9 mouse cellular contexts compared by ENCODE assay signal in the genomic region with DNA sequence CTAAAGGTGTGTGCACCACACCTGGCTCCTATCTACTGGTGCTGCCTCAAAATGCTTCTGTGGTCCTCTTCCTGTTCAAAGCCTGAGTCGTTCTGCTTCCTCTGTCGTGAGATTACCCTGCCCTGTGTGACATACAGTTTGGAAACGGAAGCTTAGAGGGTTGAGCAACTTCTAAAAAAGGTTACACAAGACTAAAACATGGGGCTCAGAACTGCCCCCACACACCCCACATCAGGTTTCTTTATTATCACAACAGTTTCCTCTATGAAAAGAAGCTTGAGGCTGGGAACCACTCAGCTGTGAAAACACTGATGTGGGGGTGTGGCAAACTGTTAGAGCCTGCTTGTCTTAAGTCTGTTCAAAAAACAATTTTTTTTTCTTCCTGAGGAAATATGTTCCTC. TPM values are rescaled to one million over a fixed set of nuclear protein-coding genes. Genes with fewer than 3 reads are reported as not detected.
DNase-seq lines count a peak whose midpoint lies in the region; ATAC-seq and TF ChIP-seq lines count a peak whose summit lies in the region.
"Had no signal": no experiment of that assay in that cellular context is flagged by ENCODE, and none has a peak within 500 bp of the region (broad histone marks: within the 10 kb centered on the region; RNA-seq: fewer than 3 reads in every experiment).

No protein-coding gene starts in this region.

- H3K4me2 ChIP-seq in CH12.LX (ENCODE audit: insufficient read depth, low read depth, poor library complexity, severe bottlenecking): peak overlapping the region; percentile 92
- H3K4me2 ChIP-seq in intestine, embryonic 16.5 days (ENCODE audit: low read depth, low read length): no peak overlapping the region
- no peak overlapping the region for H3K4me2 ChIP-seq in midbrain, embryonic 14.5 days (ENCODE audit: low read length)
- H3K4me2 ChIP-seq: embryonic facial prominence, embryonic 12.5 days had no signal

- dilution Hi-C loops in CH12.LX (cut with MboI; ENCODE audit: extremely low pct_ligation_motif_present, extremely low pct_unique_long_range_greater_than_20kb, low sequenced_read_pairs): no loop called here

- H3K9ac ChIP-seq in CH12.LX (ENCODE audit: insufficient read depth, low read depth): peak overlapping the region; percentile 70
- no peak overlapping the region for H3K9ac ChIP-seq in intestine, embryonic 16.5 days (ENCODE audit: low read depth, low read length)
- no peak overlapping the region for H3K9ac ChIP-seq in midbrain, embryonic 14.5 days (replicated peaks; ENCODE audit: low read length)
- H3K9ac ChIP-seq: embryonic facial prominence, embryonic 12.5 days had no signal

- H3K36me3 ChIP-seq in C2C12 (ENCODE audit: control insufficient read depth, insufficient read depth) (peaks cover 7% of the 10 kb centered on the region), CH12.LX (replicated peaks in 1 of 2; ENCODE audit: control insufficient read depth in 1 of 2, insufficient read depth in 1 of 2, low read length in 1 of 2) (peaks cover 0 to 7% of the 10 kb centered on the region in 2 experiments)
- H3K36me3 ChIP-seq in intestine, embryonic 16.5 days (ENCODE audit: control insufficient read depth, insufficient read depth, low read length): no peaks in the 10 kb centered on the region; the same call in 1 of the 2 replicates
- H3K36me3 ChIP-seq in midbrain, embryonic 14.5 days (ENCODE audit: control insufficient read depth, insufficient read depth, low read length): no peaks in the 10 kb centered on the region
- H3K36me3 ChIP-seq in hindbrain, embryonic 10.5 days: no peaks in the 10 kb centered on the region
- H3K36me3 ChIP-seq: embryonic facial prominence, embryonic 12.5 days had no signal

- WGBS in intestine, embryonic 16.5 days: 69% methylated on average over 3 of the region's 3 CpGs
- 75% methylated on average over 3 of the region's 3 CpGs for WGBS in midbrain, embryonic 14.5 days
- 68% methylated on average over 3 of the region's 3 CpGs for WGBS in hindbrain, embryonic 10.5 days

- no peak overlapping the region for H3ac ChIP-seq in C2C12 (ENCODE audit: control insufficient read depth, insufficient read length, low read depth)

- DNase-seq in CH12.LX (ENCODE audit: extremely low read depth): peak; percentile 76
- no peak for DNase-seq in ovary, adult 18-20 months (ENCODE audit: low spot score)
- DNase-seq in midbrain, embryonic 14.5 days: no peak
- no peak for DNase-seq in hindbrain, embryonic 10.5 days (ENCODE audit: low spot score)
- no peak for DNase-seq in embryo, embryonic 11 days

- H3K79me2 ChIP-seq in C2C12 (ENCODE audit: control insufficient read depth, insufficient read depth) (no peaks in the 10 kb centered on the region), CH12.LX (replicated peaks; ENCODE audit: control insufficient read depth, extremely low read depth, insufficient read depth, poor library complexity, severe bottlenecking) (no peaks in the 10 kb centered on the region; the same call in 1 of the 2 replicates)

- H3K27me3 ChIP-seq in C2C12 (ENCODE audit: control insufficient read depth, insufficient read depth, insufficient read length) (no peaks in the 10 kb centered on the region), CH12.LX (replicated peaks) (no peaks in the 10 kb centered on the region)
- no peaks in the 10 kb centered on the region for H3K27me3 ChIP-seq in intestine, embryonic 16.5 days (replicated peaks; ENCODE audit: control insufficient read depth, insufficient read depth, low read length)
- H3K27me3 ChIP-seq in midbrain, embryonic 14.5 days (ENCODE audit: control insufficient read depth, insufficient read depth, low read length): no peaks in the 10 kb centered on the region
- no peaks in the 10 kb centered on the region for H3K27me3 ChIP-seq in hindbrain, embryonic 10.5 days (ENCODE audit: insufficient read depth, poor library complexity, severe bottlenecking)
- H3K27me3 ChIP-seq: embryonic facial prominence, embryonic 12.5 days had no signal

- peak; percentile 65 for TF ChIP-seq EP300 in CH12.LX (IDR thresholded peaks at IDR 0.05; ENCODE audit: low read length)

- H3K27ac ChIP-seq in CH12.LX (ENCODE audit: insufficient read depth, low read depth): peak overlapping the region; percentile 70; the same call in 1 of the 2 replicates
- no peak overlapping the region for H3K27ac ChIP-seq in intestine, embryonic 16.5 days (ENCODE audit: low read length)
- H3K27ac ChIP-seq in midbrain, embryonic 14.5 days (replicated peaks; ENCODE audit: low read depth, low read length): no peak overlapping the region
- no peak overlapping the region for H3K27ac ChIP-seq in hindbrain, embryonic 10.5 days
- H3K27ac ChIP-seq: embryonic facial prominence, embryonic 12.5 days had no signal

- TF ChIP-seq RAD21 in CH12.LX (IDR thresholded peaks at IDR 0.05; ENCODE audit: low read depth, low read length): no peak

- peak; percentile 52 for ATAC-seq in intestine, embryonic 16.5 days
- ATAC-seq in neutrophil, adult 5-6 weeks (ENCODE audit: extremely low read depth, insufficient number of reproducible peaks, low FRiP score, poor library complexity, severe bottlenecking): peak; percentile 91
- ATAC-seq in midbrain, embryonic 14.5 days (ENCODE audit: low FRiP score, low TSS enrichment): no peak

- H3K79me3 ChIP-seq in C2C12 (ENCODE audit: low read depth): no peaks in the 10 kb centered on the region

- no peaks in the 10 kb centered on the region for H3K9me3 ChIP-seq in CH12.LX (replicated peaks; ENCODE audit: low read length)
- no peaks in the 10 kb centered on the region for H3K9me3 ChIP-seq in intestine, embryonic 16.5 days (ENCODE audit: control insufficient read depth, low read length)
- H3K9me3 ChIP-seq in midbrain, embryonic 14.5 days (ENCODE audit: control insufficient read depth, low read length): no peaks in the 10 kb centered on the region
- H3K9me3 ChIP-seq in hindbrain, embryonic 10.5 days: no peaks in the 10 kb centered on the region
- H3K9me3 ChIP-seq: embryonic facial prominence, embryonic 12.5 days had no signal

- H3K4me3 ChIP-seq in C2C12 (ENCODE audit: insufficient read depth, poor library complexity, severe bottlenecking) (no peak overlapping the region), CH12.LX (replicated peaks in 1 of 3; ENCODE audit: low read depth in 2 of 3, low read length in 2 of 3, poor library complexity in 1 of 3) (no peak overlapping the region)
- no peak overlapping the region for H3K4me3 ChIP-seq in intestine, embryonic 16.5 days (ENCODE audit: low read length)
- H3K4me3 ChIP-seq in midbrain, embryonic 14.5 days (replicated peaks; ENCODE audit: low read depth, low read length): no peak overlapping the region
- no peak overlapping the region for H3K4me3 ChIP-seq in hindbrain, embryonic 10.5 days
- H3K4me3 ChIP-seq: embryonic facial prominence, embryonic 12.5 days had no signal

- H3K4me1 ChIP-seq in CH12.LX (ENCODE audit: control insufficient read depth in 1 of 2, insufficient read depth in 2 of 2): peaks cover 17 to 79% of the 10 kb centered on the region in 2 experiments
- H3K4me1 ChIP-seq in intestine, embryonic 16.5 days (ENCODE audit: control insufficient read depth, insufficient read depth, low read length): peaks cover 11% of the 10 kb centered on the region
- no peaks in the 10 kb centered on the region for H3K4me1 ChIP-seq in midbrain, embryonic 14.5 days (ENCODE audit: control insufficient read depth, insufficient read depth, low read length)
- H3K4me1 ChIP-seq in hindbrain, embryonic 10.5 days (replicated peaks): peaks cover 8% of the 10 kb centered on the region; the same call in 1 of the 2 replicates
- H3K4me1 ChIP-seq: embryonic facial prominence, embryonic 12.5 days had no signal

- in situ Hi-C loops in CH12.LX (cut with MboI; ENCODE audit: low pct_ligation_motif_present, low pct_unique_long_range_greater_than_20kb, low sequenced_read_pairs): no loop called here

- TF ChIP-seq CTCF in C2C12 (IDR thresholded peaks at IDR 0.05; ENCODE audit: control insufficient read depth, insufficient read depth, insufficient read length) (no peak), CH12.LX (conservative IDR thresholded peaks at IDR 0.05 in 1 of 2, IDR thresholded peaks at IDR 0.05 in 1 of 2; ENCODE audit: low read depth in 2 of 2, low read length in 2 of 2) (no peak)

- TF ChIP-seq POLR2A in CH12.LX (IDR thresholded peaks at IDR 0.05; ENCODE audit: low read depth, low read length): peak; percentile 45

TF ChIP-seq in C2C12, 6 proteins besides CTCF, POLR2A, EP300 and RAD21 (continues in another document):
- TF ChIP-seq FOSL1 (IDR thresholded peaks at IDR 0.05; ENCODE audit: insufficient read depth, low read length, poor library complexity, severe bottlenecking) (no peak), USF1 (IDR thresholded peaks at IDR 0.05; ENCODE audit: low read depth) (no peak), MAX (IDR thresholded peaks at IDR 0.05) (no peak), MYOG (IDR thresholded peaks at IDR 0.05; ENCODE audit: control insufficient read depth, extremely low read depth, insufficient read length) (no peak), CEBPB (IDR thresholded peaks at IDR 0.05; ENCODE audit: low read depth) (peak; percentile 42)

TF ChIP-seq in CH12.LX, 34 proteins besides CTCF, POLR2A, EP300 and RAD21 (continues in another document):
- TF ChIP-seq IRF4 (IDR thresholded peaks at IDR 0.05; ENCODE audit: low read depth, low read length) (peak; percentile 58; the same call in 1 of the 2 replicates), HCFC1 (IDR thresholded peaks at IDR 0.05; ENCODE audit: low read depth, low read length) (peak; percentile 49), MYC (IDR thresholded peaks at IDR 0.05; ENCODE audit: low read depth, low read length) (0 out of 2 replicates have a peak, but pooled peaks have one; percentile 43), ETS1 (conservative IDR thresholded peaks at IDR 0.05; ENCODE audit: low read depth, low read length) (peak; percentile 80)

RNA-seq across cellular contexts. Expression of gene Inpp1, which starts 17.1 kb away (rescaled TPM):
- polyA plus RNA-seq in C2C12 (2012; fragmentation: generic; extraction: Trizol): 6.7 TPM
- total RNA-seq in CH12.LX (2012; rRNA removed): 13.6 and 14.8 TPM in 2 replicates
- 10.0 and 13.0 TPM in 2 replicates for total RNA-seq in CH12.LX (2014; rRNA removed)
- polyA plus RNA-seq in CH12.LX (2012; ENCODE audit: insufficient read length, low read depth): 9.2 and 10.5 TPM in 2 replicates
- polyA plus RNA-seq in intestine, embryonic 16.5 days (2015; fragmentation: Nextera tagmentation; extraction: Ambion mirVana): 17.7 and 18.8 TPM in 2 replicates
- 57.5 and 61.9 TPM in 2 replicates for total RNA-seq in neutrophil, adult 5-6 weeks (2017)
- 22.6 and 28.2 TPM in 2 replicates for polyA plus RNA-seq in midbrain, embryonic 14.5 days (2014; fragmentation: Nextera tagmentation; extraction: Ambion mirVana)
- 12.2 and 16.3 TPM in 2 replicates for polyA plus RNA-seq in hindbrain, embryonic 10.5 days (2016; fragmentation: Nextera tagmentation; extraction: Ambion mirVana)

RNA-seq across cellular contexts. Expression of gene Hibch, which starts 44.4 kb away (rescaled TPM):
- 6.0 TPM for polyA plus RNA-seq in C2C12 (2012; fragmentation: generic; extraction: Trizol)
- total RNA-seq in CH12.LX (2012; rRNA removed): 14.5 and 17.1 TPM in 2 replicates
- total RNA-seq in CH12.LX (2014; rRNA removed): 31.9 and 32.3 TPM in 2 replicates
- polyA plus RNA-seq in CH12.LX (2012; ENCODE audit: insufficient read length, low read depth): 20.6 and 32.1 TPM in 2 replicates
- 25.5 and 26.3 TPM in 2 replicates for polyA plus RNA-seq in intestine, embryonic 16.5 days (2015; fragmentation: Nextera tagmentation; extraction: Ambion mirVana)
- total RNA-seq in neutrophil, adult 5-6 weeks (2017): 29.4 and 38.8 TPM in 2 replicates
- 30.5 and 31.9 TPM in 2 replicates for polyA plus RNA-seq in midbrain, embryonic 14.5 days (2014; fragmentation: Nextera tagmentation; extraction: Ambion mirVana)
- polyA plus RNA-seq in hindbrain, embryonic 10.5 days (2016; fragmentation: Nextera tagmentation; extraction: Ambion mirVana): 22.7 and 28.3 TPM in 2 replicates
